Mouse (Mus musculus) kidney, postnatal 4 days (tissue): ENCODE measurements around the gene 4930544D05Rik.

ENCODE experiments used
- DNase-seq, 2 experiments: peaks; one replicate each; pipeline ENCODE4 v3.0.0; 2021; ENCODE audit warnings: mixed read lengths in 2 of 2

Gene 4930544D05Rik

GRCm38 (mm10) chr11:70645461-70646258, 30.0 kb downstream of the 4930544D05Rik start:
- DNase-seq = no peak

GRCm38 (mm10) chr11:70646259-70646555, 30.6 kb downstream of the 4930544D05Rik start:
- DNase-seq = peak; percentile 32 to 61

- peak; percentile 97 to 99 for DNase-seq
These were observed 31.3 kb downstream of the 4930544D05Rik start, which contains the start of the genes Rnf167 and Slc25a11 for GRCm38 (mm10) chr11:70646691-70647650. Rnf167 (plus strand) TSS chr11:70647235. Slc25a11 (minus strand) TSS chr11:70647479.

- peak; percentile 54 to 64 for DNase-seq
These were observed 32.2 kb downstream of the 4930544D05Rik start for GRCm38 (mm10) chr11:70647716-70648420.

- no peak for DNase-seq
These were observed 32.9 kb downstream of the 4930544D05Rik start for GRCm38 (mm10) chr11:70648512-70648911.

- DNase-seq = no peak
These were observed 33.6 kb downstream of the 4930544D05Rik start for GRCm38 (mm10) chr11:70649185-70649734.

- DNase-seq = no peak
These were observed 34.9 kb downstream of the 4930544D05Rik start for GRCm38 (mm10) chr11:70650322-70651175.

GRCm38 (mm10) chr11:70651391-70651790, 35.7 kb downstream of the 4930544D05Rik start:
- DNase-seq = no peak

- peak in 1 of 2 experiments; percentile 43 for DNase-seq
These were observed 36.6 kb downstream of the 4930544D05Rik start for GRCm38 (mm10) chr11:70652029-70652883.

- no peak for DNase-seq
These were observed 37.3 kb downstream of the 4930544D05Rik start for GRCm38 (mm10) chr11:70652884-70653344.

- peak; percentile 76 to 86 for DNase-seq
These were observed 37.9 kb downstream of the 4930544D05Rik start for GRCm38 (mm10) chr11:70653345-70654197.

- peak; percentile 86 to 92 for DNase-seq
These were observed 38.7 kb downstream of the 4930544D05Rik start, which contains the start of gene Pfn1 for GRCm38 (mm10) chr11:70654198-70654922. Pfn1 (minus strand) TSS chr11:70654644.

GRCm38 (mm10) chr11:70654923-70655570, 39.4 kb downstream of the 4930544D05Rik start:
- peak; percentile 89 to 93 for DNase-seq

GRCm38 (mm10) chr11:70655571-70656455, 40.2 kb downstream of the 4930544D05Rik start:
- peak; percentile 70 to 81 for DNase-seq

GRCm38 (mm10) chr11:70656456-70656927, 40.8 kb downstream of the 4930544D05Rik start:
- DNase-seq = peak; percentile 56 to 72

GRCm38 (mm10) chr11:70656964-70657363, 41.3 kb downstream of the 4930544D05Rik start, which contains the start of gene Eno3:
Eno3 (plus strand) TSS chr11:70657202.
- DNase-seq = peak; percentile 50 to 52

GRCm38 (mm10) chr11:70657573-70657972, 41.9 kb downstream of the 4930544D05Rik start:
- DNase-seq = no peak
